In genomic region chr17:34029890-34030595, GRCm38 (mm10) we compare ENCODE assay signal across 7 mouse cellular contexts. TPM values are rescaled to one million over a fixed set of nuclear protein-coding genes. Genes with fewer than 3 reads are reported as not detected.
A peak's percentile ranks its signal among the peaks of the same experiment; 100 is the strongest.
DNase-seq lines count a peak whose midpoint lies in the region; ATAC-seq and TF ChIP-seq lines count a peak whose summit lies in the region.

No protein-coding gene starts in this region.

- WGBS in lung, adult 2 months, result 68% methylated on average over 21 of the region's 21 CpGs
- WGBS in embryonic facial prominence, embryonic 13.5 days, result 76% methylated on average over 21 of the region's 21 CpGs
- 72% methylated on average over 21 of the region's 21 CpGs for WGBS in hindbrain, embryonic 14.5 days
- 58% methylated on average over 21 of the region's 21 CpGs for WGBS in midbrain, embryonic 13.5 days

- no peak overlapping the region for H3K27ac ChIP-seq in embryonic facial prominence, embryonic 13.5 days
- no peak overlapping the region for H3K27ac ChIP-seq in hindbrain, embryonic 14.5 days
- H3K27ac ChIP-seq in midbrain, embryonic 13.5 days, result no peak overlapping the region

- H3K36me3 ChIP-seq in embryonic facial prominence, embryonic 13.5 days, result peaks cover 35% of the 10 kb centered on the region
- peaks cover 36% of the 10 kb centered on the region for H3K36me3 ChIP-seq in hindbrain, embryonic 14.5 days (replicated peaks; ENCODE audit: control insufficient read depth, insufficient read depth)
- peaks cover 34% of the 10 kb centered on the region for H3K36me3 ChIP-seq in midbrain, embryonic 13.5 days

- peak overlapping the region; percentile 99 for H3K4me2 ChIP-seq in embryonic facial prominence, embryonic 13.5 days
- peak overlapping the region; percentile 80 for H3K4me2 ChIP-seq in hindbrain, embryonic 14.5 days (replicated peaks)
- peak overlapping the region; percentile 100 for H3K4me2 ChIP-seq in midbrain, embryonic 13.5 days (replicated peaks)

- ATAC-seq in embryonic facial prominence, embryonic 13.5 days (ENCODE audit: insufficient number of reproducible peaks, insufficient read depth, low FRiP score, low TSS enrichment, low read depth), result no peak
- ATAC-seq in hindbrain, embryonic 14.5 days (ENCODE audit: low FRiP score), result no peak
- no peak for ATAC-seq in midbrain, embryonic 13.5 days

- H3K27me3 ChIP-seq in embryonic facial prominence, embryonic 13.5 days, result no peaks in the 10 kb centered on the region; the same call in 1 of the 2 replicates
- no peaks in the 10 kb centered on the region for H3K27me3 ChIP-seq in hindbrain, embryonic 14.5 days (ENCODE audit: control insufficient read depth, insufficient read depth, low read length)
- no peaks in the 10 kb centered on the region for H3K27me3 ChIP-seq in midbrain, embryonic 13.5 days

- H3K4me1 ChIP-seq in lung, adult 2 months (ENCODE audit: control insufficient read depth, insufficient read depth, low read length), result peaks cover 24% of the 10 kb centered on the region
- H3K4me1 ChIP-seq in embryonic facial prominence, embryonic 13.5 days, result peaks cover 68% of the 10 kb centered on the region
- peaks cover 60% of the 10 kb centered on the region for H3K4me1 ChIP-seq in hindbrain, embryonic 14.5 days (replicated peaks; ENCODE audit: control insufficient read depth, insufficient read depth, low read length)
- H3K4me1 ChIP-seq in midbrain, embryonic 13.5 days (replicated peaks), result peaks cover 77% of the 10 kb centered on the region

- no peak for TF ChIP-seq CTCF in lung, adult 2 months (IDR thresholded peaks at IDR 0.05; ENCODE audit: insufficient read depth, low read length)

- no peaks in the 10 kb centered on the region for H3K9me3 ChIP-seq in embryonic facial prominence, embryonic 13.5 days
- H3K9me3 ChIP-seq in hindbrain, embryonic 14.5 days (ENCODE audit: control insufficient read depth, low read length), result no peaks in the 10 kb centered on the region
- no peaks in the 10 kb centered on the region for H3K9me3 ChIP-seq in midbrain, embryonic 13.5 days

- H3K9ac ChIP-seq in embryonic facial prominence, embryonic 13.5 days, result peak overlapping the region; percentile 95
- peak overlapping the region; percentile 95 for H3K9ac ChIP-seq in hindbrain, embryonic 14.5 days
- peak overlapping the region; percentile 94 for H3K9ac ChIP-seq in midbrain, embryonic 13.5 days (replicated peaks)

- 0 out of 2 replicates have a peak, but pooled peaks have one; percentile 12 for TF ChIP-seq POLR2A in lung, adult 2 months (IDR thresholded peaks at IDR 0.05; ENCODE audit: borderline replicate concordance, extremely low read depth, low read depth, low read length)

- H3K4me3 ChIP-seq in lung, adult 2 months (replicated peaks; ENCODE audit: extremely low read depth, low read depth, low read length), result no peak overlapping the region
- peak overlapping the region; percentile 89 for H3K4me3 ChIP-seq in embryonic facial prominence, embryonic 13.5 days
- H3K4me3 ChIP-seq in hindbrain, embryonic 14.5 days (replicated peaks; ENCODE audit: low read length), result peak overlapping the region; percentile 90
- H3K4me3 ChIP-seq in midbrain, embryonic 13.5 days (replicated peaks), result peak overlapping the region; percentile 90

- no peak for DNase-seq in lung, adult 2 months
- DNase-seq in lung, postnatal 10 days, result no peak
- no peak for DNase-seq in hindbrain, embryonic 14.5 days (ENCODE audit: low spot score)
- no peak for DNase-seq in yolk sac, embryonic 10.5 days (ENCODE audit: low spot score)
- no peak for DNase-seq in right cerebral cortex, postnatal 36 days (ENCODE audit: low spot score in 2 of 2)

RNA-seq across cellular contexts. Expression of gene Slc39a7, which starts 1.4 kb away (rescaled TPM):
- polyA plus RNA-seq in lung, adult 2 months (2012; rRNA removed), result 161 and 183 TPM in 2 replicates
- 201 and 212 TPM in 2 replicates for polyA plus RNA-seq in embryonic facial prominence, embryonic 13.5 days (2015; fragmentation: Nextera tagmentation; extraction: Ambion mirVana)
- 87.1 and 97.0 TPM in 2 replicates for polyA plus RNA-seq in hindbrain, embryonic 14.5 days (2014; fragmentation: Nextera tagmentation; extraction: Ambion mirVana)
- polyA plus RNA-seq in midbrain, embryonic 13.5 days (2015; fragmentation: Nextera tagmentation; extraction: Ambion mirVana), result 176 and 180 TPM in 2 replicates

RNA-seq across cellular contexts. Expression of gene Rxrb, which starts 1.6 kb away (rescaled TPM):
- 63.2 and 79.8 TPM in 2 replicates for polyA plus RNA-seq in lung, adult 2 months (2012; rRNA removed)
- 53.4 and 56.4 TPM in 2 replicates for polyA plus RNA-seq in embryonic facial prominence, embryonic 13.5 days (2015; fragmentation: Nextera tagmentation; extraction: Ambion mirVana)
- polyA plus RNA-seq in hindbrain, embryonic 14.5 days (2014; fragmentation: Nextera tagmentation; extraction: Ambion mirVana), result 32.2 and 34.5 TPM in 2 replicates
- 57.9 and 62.7 TPM in 2 replicates for polyA plus RNA-seq in midbrain, embryonic 13.5 days (2015; fragmentation: Nextera tagmentation; extraction: Ambion mirVana)

RNA-seq across cellular contexts. Expression of gene H2-Ke6, which starts 2.2 kb away (rescaled TPM):
- polyA plus RNA-seq in lung, adult 2 months (2012; rRNA removed), result 91.2 and 130 TPM in 2 replicates
- polyA plus RNA-seq in embryonic facial prominence, embryonic 13.5 days (2015; fragmentation: Nextera tagmentation; extraction: Ambion mirVana), result 57.4 and 58.8 TPM in 2 replicates
- 64.3 and 67.3 TPM in 2 replicates for polyA plus RNA-seq in hindbrain, embryonic 14.5 days (2014; fragmentation: Nextera tagmentation; extraction: Ambion mirVana)
- polyA plus RNA-seq in midbrain, embryonic 13.5 days (2015; fragmentation: Nextera tagmentation; extraction: Ambion mirVana), result 80.5 and 91.7 TPM in 2 replicates

RNA-seq across cellular contexts. Expression of gene Ring1, which starts 5.6 kb away (rescaled TPM):
- 40.7 and 53.6 TPM in 2 replicates for polyA plus RNA-seq in lung, adult 2 months (2012; rRNA removed)
- 17.1 and 22.3 TPM in 2 replicates for polyA plus RNA-seq in embryonic facial prominence, embryonic 13.5 days (2015; fragmentation: Nextera tagmentation; extraction: Ambion mirVana)
- 6.3 and 7.8 TPM in 2 replicates for polyA plus RNA-seq in hindbrain, embryonic 14.5 days (2014; fragmentation: Nextera tagmentation; extraction: Ambion mirVana)
- 20.1 and 24.3 TPM in 2 replicates for polyA plus RNA-seq in midbrain, embryonic 13.5 days (2015; fragmentation: Nextera tagmentation; extraction: Ambion mirVana)

RNA-seq across cellular contexts. Expression of gene Col11a2, which starts 9.2 kb away (rescaled TPM):
- 1.0 and 1.3 TPM in 2 replicates for polyA plus RNA-seq in lung, adult 2 months (2012; rRNA removed)
- polyA plus RNA-seq in embryonic facial prominence, embryonic 13.5 days (2015; fragmentation: Nextera tagmentation; extraction: Ambion mirVana), result 23.7 and 26.5 TPM in 2 replicates
- 2.7 and 3.4 TPM in 2 replicates for polyA plus RNA-seq in hindbrain, embryonic 14.5 days (2014; fragmentation: Nextera tagmentation; extraction: Ambion mirVana)
- 2.1 and 2.5 TPM in 2 replicates for polyA plus RNA-seq in midbrain, embryonic 13.5 days (2015; fragmentation: Nextera tagmentation; extraction: Ambion mirVana)
